Mouse (Mus musculus) CH12.LX (cell line): ENCODE data around the gene Prpf3. TPM values are rescaled to one million over a fixed set of nuclear protein-coding genes. Genes with fewer than 3 reads are reported as not detected.

Experiments used
- DNase-seq: peaks from one replicate; pipeline ENCODE4 v3.0.0-alpha.2; 2013; ENCODE audit errors: extremely low read depth
- H3K27ac ChIP-seq: 2 replicates; pipeline ENCODE4 v1.5.1; 2012; ENCODE audit warnings: low read depth, mild to moderate bottlenecking, control low read depth, moderate library complexity; ENCODE audit not compliant: insufficient read depth
- H3K27me3 ChIP-seq: replicated peaks from 2 replicates; pipeline ENCODE3; 2012; ENCODE audit warnings: inconsistent platforms
- H3K36me3 ChIP-seq, 2 experiments: replicated peaks in 1 of 2; 2 replicates each; pipeline versions ENCODE3 to v1.6.1; 2012; ENCODE audit warnings: inconsistent platforms in 1 of 2, low read length in 1 of 2, mild to moderate bottlenecking in 1 of 2, mixed read lengths in 1 of 2, moderate library complexity in 1 of 2; ENCODE audit not compliant: control insufficient read depth in 1 of 2, insufficient read depth in 1 of 2
- H3K4me1 ChIP-seq, 2 experiments: 2 replicates each; pipeline ENCODE4 v1.6.1; 2012; ENCODE audit warnings: inconsistent platforms in 1 of 2, moderate library complexity in 1 of 2; ENCODE audit not compliant: insufficient read depth in 2 of 2, control insufficient read depth in 1 of 2
- H3K4me2 ChIP-seq: 2 replicates; pipeline ENCODE4 v1.6.1; 2012; ENCODE audit warnings: low read depth, mild to moderate bottlenecking, control low read depth; ENCODE audit not compliant: poor library complexity, insufficient read depth, severe bottlenecking
- H3K4me3 ChIP-seq, 3 experiments: fragments of 150-350 bp in 1 of 3; sonication (generic) in 1 of 3; replicated peaks in 1 of 3; 2 replicates each; pipeline versions ENCODE3 to v1.5.1; 2011 to 2012; ENCODE audit warnings: low read depth in 2 of 3, low read length in 2 of 3, mild to moderate bottlenecking in 2 of 3, moderate library complexity in 2 of 3, control low read depth in 1 of 3, improper control_type of control experiment in 1 of 3, inconsistent platforms in 1 of 3, mixed read lengths in 1 of 3; ENCODE audit not compliant: poor library complexity in 1 of 3
- H3K79me2 ChIP-seq: replicated peaks from 2 replicates; pipeline ENCODE4 v1.6.1; 2012; ENCODE audit warnings: mild to moderate bottlenecking, moderate library complexity; ENCODE audit not compliant: control insufficient read depth, poor library complexity, insufficient read depth, severe bottlenecking; ENCODE audit errors: extremely low read depth
- H3K9ac ChIP-seq: 2 replicates; pipeline ENCODE4 v1.6.1; 2012; ENCODE audit warnings: low read depth, mild to moderate bottlenecking, control low read depth, moderate library complexity; ENCODE audit not compliant: insufficient read depth
- H3K9me3 ChIP-seq: replicated peaks from 2 replicates; pipeline ENCODE3; 2012; ENCODE audit warnings: low read length, inconsistent platforms, mixed read lengths
- CHD1 ChIP-seq: IDR thresholded peaks from 2 replicates; pipeline ENCODE4 v1.6.1; 2012; ENCODE audit warnings: low read depth, low read length, improper control_type of control experiment, inconsistent platforms
- CHD2 ChIP-seq: IDR thresholded peaks from 2 replicates; pipeline ENCODE4 v1.6.1; 2011; ENCODE audit warnings: low read length, improper control_type of control experiment
- CTCF ChIP-seq, 2 experiments: IDR thresholded peaks in 1 of 2; conservative IDR thresholded peaks in 1 of 2; 2 replicates each; pipeline ENCODE4 v1.5.1; 2011 to 2012; ENCODE audit warnings: low read depth in 2 of 2, low read length in 2 of 2, improper control_type of control experiment in 1 of 2, inconsistent platforms in 1 of 2, mild to moderate bottlenecking in 1 of 2, moderate library complexity in 1 of 2
- ELF1 ChIP-seq: IDR thresholded peaks from 2 replicates; pipeline ENCODE4 v1.6.1; 2014; ENCODE audit warnings: low read depth, mild to moderate bottlenecking, inconsistent platforms, low read length, improper control_type of control experiment
- ETS1 ChIP-seq: conservative IDR thresholded peaks from 2 replicates; pipeline ENCODE4 v1.6.1; 2012; ENCODE audit warnings: low read depth, mild to moderate bottlenecking, inconsistent platforms, low read length, improper control_type of control experiment, moderate library complexity
- GABPA ChIP-seq: IDR thresholded peaks from 2 replicates; pipeline ENCODE4 v1.6.1; 2012; ENCODE audit warnings: low read depth, low read length, improper control_type of control experiment, inconsistent platforms; ENCODE audit not compliant: insufficient replicate concordance
- IRF4 ChIP-seq: IDR thresholded peaks from 2 replicates; pipeline ENCODE4 v1.6.1; 2014; ENCODE audit warnings: low read depth, mild to moderate bottlenecking, inconsistent platforms, low read length, improper control_type of control experiment
- JUN ChIP-seq: IDR thresholded peaks from 2 replicates; pipeline ENCODE4 v1.6.1; 2011; ENCODE audit warnings: low read depth, mild to moderate bottlenecking, low read length, improper control_type of control experiment, moderate library complexity; ENCODE audit not compliant: insufficient read depth
- JUND ChIP-seq: conservative IDR thresholded peaks from 2 replicates; pipeline ENCODE4 v1.6.1; 2011; ENCODE audit warnings: low read depth, low read length, improper control_type of control experiment
- KAT2A ChIP-seq: IDR thresholded peaks from 2 replicates; pipeline ENCODE4 v1.6.1; 2012; ENCODE audit warnings: low read length, improper control_type of control experiment, inconsistent platforms; ENCODE audit not compliant: insufficient replicate concordance
- MAZ ChIP-seq: IDR thresholded peaks from 2 replicates; pipeline ENCODE4 v1.6.1; 2012; ENCODE audit warnings: low read depth, mild to moderate bottlenecking, inconsistent platforms, low read length, improper control_type of control experiment, moderate library complexity
- MEF2A ChIP-seq: IDR thresholded peaks from 2 replicates; pipeline ENCODE4 v1.6.1; 2014; ENCODE audit warnings: low read depth, mild to moderate bottlenecking, inconsistent platforms, low read length, improper control_type of control experiment, borderline replicate concordance
- NELFE ChIP-seq: IDR thresholded peaks from 2 replicates; pipeline ENCODE4 v1.6.1; 2011; ENCODE audit warnings: low read depth, low read length, improper control_type of control experiment
- NRF1 ChIP-seq: IDR thresholded peaks from 2 replicates; pipeline ENCODE4 v1.6.1; 2014; ENCODE audit warnings: low read depth, mild to moderate bottlenecking, inconsistent platforms, low read length, improper control_type of control experiment, moderate library complexity
- PAX5 ChIP-seq: IDR thresholded peaks from 2 replicates; pipeline ENCODE4 v1.6.1; 2012; ENCODE audit warnings: low read length, inconsistent platforms, mixed read lengths
- POLR2A ChIP-seq: IDR thresholded peaks from 2 replicates; pipeline ENCODE4 v1.6.1; 2011; ENCODE audit warnings: low read depth, mild to moderate bottlenecking, improper control_type of control experiment, low read length
- RAD21 ChIP-seq: IDR thresholded peaks from 2 replicates; pipeline ENCODE4 v1.6.1; 2011; ENCODE audit warnings: low read depth, mild to moderate bottlenecking, low read length, improper control_type of control experiment, moderate library complexity
- RCOR1 ChIP-seq: conservative IDR thresholded peaks from 2 replicates; pipeline ENCODE4 v1.6.1; 2012; ENCODE audit warnings: low read depth, mild to moderate bottlenecking, inconsistent platforms, low read length, improper control_type of control experiment
- SIN3A ChIP-seq: IDR thresholded peaks from 2 replicates; pipeline ENCODE4 v1.6.1; 2012; ENCODE audit warnings: low read length, improper control_type of control experiment, inconsistent platforms
- SMC3 ChIP-seq: IDR thresholded peaks from 2 replicates; pipeline ENCODE4 v1.6.1; 2011; ENCODE audit warnings: low read depth, low read length, improper control_type of control experiment
- TBP ChIP-seq: conservative IDR thresholded peaks from 2 replicates; pipeline ENCODE4 v1.6.1; 2011; ENCODE audit warnings: low read depth, low read length, improper control_type of control experiment
- TCF12 ChIP-seq: IDR thresholded peaks from 2 replicates; pipeline ENCODE4 v1.6.1; 2014; ENCODE audit warnings: low read depth, mild to moderate bottlenecking, inconsistent platforms, low read length, improper control_type of control experiment
- UBTF ChIP-seq: IDR thresholded peaks from 2 replicates; pipeline ENCODE4 v1.6.1; 2012; ENCODE audit warnings: low read depth, mild to moderate bottlenecking, inconsistent platforms, low read length, improper control_type of control experiment, moderate library complexity
- USF1 ChIP-seq: IDR thresholded peaks from 2 replicates; pipeline ENCODE4 v1.6.1; 2014; ENCODE audit warnings: low read depth, mild to moderate bottlenecking, inconsistent platforms, low read length, improper control_type of control experiment
- ZC3H11A ChIP-seq: IDR thresholded peaks from 2 replicates; pipeline ENCODE4 v1.6.1; 2012; ENCODE audit warnings: low read depth, mild to moderate bottlenecking, inconsistent platforms, low read length, improper control_type of control experiment
- ZMIZ1 ChIP-seq: IDR thresholded peaks from 2 replicates; pipeline ENCODE4 v1.6.1; 2012; ENCODE audit warnings: low read depth, mild to moderate bottlenecking, inconsistent platforms, low read length, improper control_type of control experiment
- ZNF384 ChIP-seq: IDR thresholded peaks from 2 replicates; pipeline ENCODE4 v1.6.1; 2012; ENCODE audit warnings: low read depth, low read length, improper control_type of control experiment, inconsistent platforms
- dilution Hi-C: fragments of 300-500 bp; cut with MboI; formaldehyde crosslinking; loops from 2 replicates; pipeline ENCODE4 v1.14.3; 2020; ENCODE audit warnings: low sequenced_read_pairs; ENCODE audit not compliant: extremely low pct_unique_long_range_greater_than_20kb, extremely low pct_ligation_motif_present
- in situ Hi-C: fragments of 300-500 bp; cut with MboI; formaldehyde crosslinking; loops from 3 replicates; pipeline ENCODE4 v1.14.3; 2019; ENCODE audit warnings: low sequenced_read_pairs, low pct_ligation_motif_present, low pct_unique_long_range_greater_than_20kb, mixed read lengths
- polyA plus RNA-seq: library from polyadenylated mRNA; unstranded; fragments of >175 nt; gene quantifications from 2 replicates; pipeline ENCODE4 v1.2.1, GENCODE M21; 2012; ENCODE audit warnings: low read depth; ENCODE audit not compliant: insufficient read length
- total RNA-seq, 2 experiments: library from RNA; depleted of rRNA; stranded (reverse); fragments of 300-350 nt in 1 of 2; fragments of >200 nt in 1 of 2; gene quantifications; 2 replicates each; pipeline ENCODE4 v1.2.3; 2012 to 2014

Gene Prpf3
- total and polyA plus RNA-seq, 3 experiments, result 11.5 to 67.8 (median 27.1) TPM

GRCm38 (mm10) chr3:95856115-95856514 is 430 bp upstream of the Prpf3 start (continued):
- TF ChIP-seq JUN (no peak), ZNF384 (no peak)

GRCm38 (mm10) chr3:95851317-95851716 is 4.4 kb downstream of the Prpf3 start:
- Histone ChIP-seq H3K9ac (no peak overlapping the region), H3K4me3 (no peak overlapping the region)
- TF ChIP-seq POLR2A (no peak), MEF2A (no peak), RCOR1 (no peak), SIN3A (no peak), ETS1 (no peak), UBTF (no peak), MAZ (no peak), CHD1 (no peak), USF1 (no peak), GABPA (no peak), JUN (no peak), CTCF (conservative IDR thresholded peaks at IDR 0.05 in 1 of 2, IDR thresholded peaks at IDR 0.05 in 1 of 2; ENCODE audit: low read depth in 2 of 2, low read length in 2 of 2) (no peak), ELF1 (no peak), PAX5 (no peak)
- TF ChIP-seq, all 38 proteins: peak for 0
- Histone ChIP-seq H3K27me3 (no peaks in the 10 kb centered on the region), H3K9me3 (no peaks in the 10 kb centered on the region), H3K79me2 (peaks cover 27% of the 10 kb centered on the region), H3K4me1 (peaks cover 0 to 13% of the 10 kb centered on the region in 2 experiments; a peak in 1 of 4 replicates), H3K27ac (no peak overlapping the region), H3K36me3 (peaks cover 55 to 72% of the 10 kb centered on the region in 2 experiments), H3K4me2 (no peak overlapping the region)
- no peak for DNase-seq
- dilution Hi-C loops, result no loop called here
- in situ Hi-C loops, result loop anchor here (10.0 kb wide), 1 partner anchor 203 kb away; the partner anchor contains the start of gene Vps45

GRCm38 (mm10) chr3:95850611-95851010 is 5.1 kb downstream of the Prpf3 start:
- H3K27ac ChIP-seq, result no peak overlapping the region
- H3K4me3 ChIP-seq, result no peak overlapping the region
- H3K4me1 ChIP-seq, result peaks cover 0 to 13% of the 10 kb centered on the region in 2 experiments; a peak in 1 of 4 replicates
- H3K27me3 ChIP-seq, result no peaks in the 10 kb centered on the region
- no peak overlapping the region for H3K9ac ChIP-seq
- dilution Hi-C loops, result no loop called here
- TF ChIP-seq KAT2A, result no peak
- TF ChIP-seq CHD2, result no peak
- no peak for TF ChIP-seq RCOR1
- no peak for TF ChIP-seq NRF1
- no peak for TF ChIP-seq JUND
- TF ChIP-seq UBTF, result no peak
- no peak for TF ChIP-seq ZMIZ1
- no peak for TF ChIP-seq ZC3H11A
- TF ChIP-seq TBP, result no peak
- TF ChIP-seq GABPA, result no peak
- no peak for TF ChIP-seq CTCF (conservative IDR thresholded peaks at IDR 0.05 in 1 of 2, IDR thresholded peaks at IDR 0.05 in 1 of 2; ENCODE audit: low read depth in 2 of 2, low read length in 2 of 2)
- TF ChIP-seq RAD21, result no peak
- no peak for TF ChIP-seq NELFE
- no peak for TF ChIP-seq PAX5
- no peak for TF ChIP-seq IRF4
- TF ChIP-seq TCF12, result no peak
- no peak for TF ChIP-seq SMC3
- TF ChIP-seq USF1, result no peak
- TF ChIP-seq, all 38 proteins: peak for 0
- Histone ChIP-seq H3K36me3 (peaks cover 59 to 79% of the 10 kb centered on the region in 2 experiments), H3K4me2 (no peak overlapping the region), H3K9me3 (no peaks in the 10 kb centered on the region), H3K79me2 (peaks cover 27% of the 10 kb centered on the region)
- DNase-seq, result no peak
- in situ Hi-C loops, result loop anchor here (10.0 kb wide), 1 partner anchor 204 kb away; the partner anchor contains the start of gene Vps45
